Mouse (Mus musculus): ENCODE data around the gene Grap. TPM values are rescaled to one million over a fixed set of nuclear protein-coding genes. Genes with fewer than 3 reads are reported as not detected.

Gene Grap
- polyA plus RNA-seq, 1 experiment from 2014 or later, result 9.9 TPM

DNA sequence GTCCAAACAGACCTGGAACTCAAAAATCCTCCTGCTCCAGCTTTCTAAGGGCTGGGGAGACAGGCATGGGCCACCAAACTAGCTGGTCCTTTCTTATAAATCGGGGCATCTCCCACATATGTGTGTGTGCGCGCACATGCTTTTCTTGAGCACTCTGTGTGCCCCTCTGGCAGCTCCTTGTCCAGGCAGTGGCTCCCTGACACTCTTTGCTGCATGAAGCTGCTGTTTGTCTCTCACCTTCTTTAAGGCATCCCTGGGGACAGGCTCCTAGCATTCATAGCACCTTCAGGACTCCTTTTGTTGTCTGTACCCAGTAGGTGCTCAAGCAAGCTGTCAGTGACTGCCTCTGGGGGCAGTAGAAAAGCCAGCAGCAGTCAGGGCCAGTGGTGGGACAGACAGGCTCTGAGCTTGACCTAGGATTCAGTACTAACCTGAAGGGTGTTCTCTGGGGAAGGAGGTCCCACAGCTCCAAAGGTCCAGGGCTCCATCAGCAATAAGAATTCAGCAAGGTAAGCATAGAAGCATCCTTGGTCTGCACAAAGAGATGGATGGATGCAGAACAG lies 5.4 kb downstream of the Grap start:
- WGBS, result 75% methylated on average over 3 of the region's 3 CpGs
- Histone ChIP-seq H3K27ac (ENCODE audit: low read depth, low read length) (no peak overlapping the region), H3K4me2 (no peak overlapping the region), H3K4me1 (replicated peaks; ENCODE audit: control insufficient read depth, insufficient read depth, low read length) (no peaks in the 10 kb centered on the region; the same call in 1 of the 2 replicates), H3K9ac (ENCODE audit: low read depth, low read length) (no peak overlapping the region), H3K4me3 (ENCODE audit: low read depth, low read length) (no peak overlapping the region), H3K27me3 (replicated peaks; ENCODE audit: control insufficient read depth, insufficient read depth, low read length) (no peaks in the 10 kb centered on the region), H3K36me3 (ENCODE audit: control insufficient read depth, insufficient read depth, low read length) (no peaks in the 10 kb centered on the region), H3K9me3 (ENCODE audit: control insufficient read depth, low read length) (no peaks in the 10 kb centered on the region)
- DNase-seq (ENCODE audit: low spot score) (no peak), ATAC-seq (replicated peaks; ENCODE audit: low FRiP score) (no peak)

DNA sequence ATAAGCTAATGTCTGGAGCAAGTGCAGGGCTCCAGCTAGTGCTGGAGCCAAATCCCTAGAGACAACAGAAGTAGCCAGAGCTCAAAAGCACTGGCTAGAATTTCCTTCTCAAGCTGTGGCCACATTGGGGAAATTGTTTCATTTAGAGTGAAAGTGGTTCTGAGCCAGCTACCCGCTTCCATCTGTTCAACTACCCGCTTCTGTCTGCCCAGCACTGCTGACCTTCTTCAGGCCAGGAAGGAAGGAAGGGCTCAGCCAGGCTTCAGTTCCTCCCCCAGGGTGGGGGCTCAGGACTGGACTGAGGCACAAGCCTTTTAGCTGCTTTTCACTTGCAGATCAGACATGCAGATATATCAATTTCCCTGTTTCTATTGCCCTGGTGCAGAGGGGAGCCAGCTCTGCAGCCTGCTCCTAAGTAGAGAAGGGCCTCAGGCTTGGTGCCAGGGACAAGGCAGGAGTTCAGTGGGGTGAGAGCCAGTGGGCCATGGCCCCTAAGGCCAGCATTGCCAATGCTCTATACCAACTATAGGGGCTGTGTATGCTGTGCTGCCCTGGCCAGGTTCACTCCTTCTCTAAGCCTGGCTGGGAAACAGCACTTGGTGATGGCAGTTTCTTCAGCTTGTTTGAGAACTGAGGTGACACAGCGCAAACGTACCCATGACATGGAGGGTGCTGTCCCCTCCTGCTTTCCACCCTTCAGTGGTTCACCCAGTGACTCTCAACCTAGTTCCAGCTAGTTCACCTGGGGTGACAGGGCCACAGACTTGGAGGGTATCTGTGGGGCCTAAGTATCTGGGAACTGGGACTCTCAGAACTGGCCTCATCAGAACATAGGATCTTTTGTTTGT lies 6.2 kb downstream of the Grap start:
- no peak for DNase-seq (ENCODE audit: low spot score)
- no peak overlapping the region for H3K4me2 ChIP-seq
- no peak for ATAC-seq (replicated peaks; ENCODE audit: low FRiP score)

GRCm38 (mm10) chr11:61660001-61660400 lies 6.9 kb downstream of the Grap start:
- H3K9ac ChIP-seq (ENCODE audit: low read depth, low read length), result no peak overlapping the region
- no peak overlapping the region for H3K4me2 ChIP-seq
- H3K4me1 ChIP-seq (replicated peaks; ENCODE audit: control insufficient read depth, insufficient read depth, low read length), result no peaks in the 10 kb centered on the region; the same call in 1 of the 2 replicates
- DNase-seq (ENCODE audit: low spot score), result no peak
- no peaks in the 10 kb centered on the region for H3K36me3 ChIP-seq (ENCODE audit: control insufficient read depth, insufficient read depth, low read length)
- no peaks in the 10 kb centered on the region for H3K9me3 ChIP-seq (ENCODE audit: control insufficient read depth, low read length)
- H3K27ac ChIP-seq (ENCODE audit: low read depth, low read length), result no peak overlapping the region
- no peak overlapping the region for H3K4me3 ChIP-seq (ENCODE audit: low read depth, low read length)
- no peaks in the 10 kb centered on the region for H3K27me3 ChIP-seq (replicated peaks; ENCODE audit: control insufficient read depth, insufficient read depth, low read length)
- ATAC-seq (replicated peaks; ENCODE audit: low FRiP score), result no peak
- WGBS, result 85% methylated on average over 8 of the region's 8 CpGs

More for the DNA sequence above, 6.2 kb downstream of the Grap start:
- Histone ChIP-seq H3K4me3 (ENCODE audit: low read depth, low read length) (no peak overlapping the region), H3K36me3 (ENCODE audit: control insufficient read depth, insufficient read depth, low read length) (no peaks in the 10 kb centered on the region), H3K9me3 (ENCODE audit: control insufficient read depth, low read length) (no peaks in the 10 kb centered on the region), H3K27ac (ENCODE audit: low read depth, low read length) (no peak overlapping the region), H3K4me1 (replicated peaks; ENCODE audit: control insufficient read depth, insufficient read depth, low read length) (no peaks in the 10 kb centered on the region; the same call in 1 of the 2 replicates), H3K27me3 (replicated peaks; ENCODE audit: control insufficient read depth, insufficient read depth, low read length) (no peaks in the 10 kb centered on the region), H3K9ac (ENCODE audit: low read depth, low read length) (no peak overlapping the region)
- WGBS, result 54% methylated on average over 4 of the region's 4 CpGs

DNA sequence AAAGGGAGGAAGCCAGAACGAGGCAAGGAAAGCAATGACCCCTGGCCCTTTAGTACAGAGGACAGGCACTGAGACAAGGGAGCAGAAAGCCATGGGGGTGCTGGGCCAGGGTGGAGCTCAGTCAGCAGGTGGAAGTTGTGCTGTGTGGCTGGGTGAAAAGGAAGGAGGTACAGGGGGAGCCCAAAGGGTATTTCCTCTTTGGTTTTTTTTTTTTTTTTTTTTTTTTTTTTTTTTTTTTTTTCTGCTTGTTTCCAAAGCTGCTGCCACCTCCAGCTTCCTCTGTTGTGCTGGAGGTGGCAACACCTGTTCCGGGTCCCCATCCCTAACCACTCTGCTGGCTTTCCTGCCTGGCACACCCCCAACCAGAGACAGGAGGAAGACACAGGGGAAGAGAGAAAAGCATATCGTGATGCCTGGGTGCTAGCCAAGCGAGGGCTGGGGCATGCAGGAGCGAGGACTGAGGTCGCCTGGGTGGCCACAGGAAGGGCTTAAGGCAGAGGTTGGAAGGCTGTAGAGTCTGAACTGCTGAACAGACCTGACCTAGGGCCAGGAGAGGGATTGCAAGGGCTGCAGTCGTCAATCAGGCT lies 7.8 kb downstream of the Grap start:
- no peak overlapping the region for H3K4me3 ChIP-seq (ENCODE audit: low read depth, low read length)
- H3K27ac ChIP-seq (ENCODE audit: low read depth, low read length), result no peak overlapping the region
- H3K9ac ChIP-seq (ENCODE audit: low read depth, low read length), result no peak overlapping the region
- no peak overlapping the region for H3K4me2 ChIP-seq
- H3K36me3 ChIP-seq (ENCODE audit: control insufficient read depth, insufficient read depth, low read length), result no peaks in the 10 kb centered on the region
- H3K4me1 ChIP-seq (replicated peaks; ENCODE audit: control insufficient read depth, insufficient read depth, low read length), result no peaks in the 10 kb centered on the region; the same call in 1 of the 2 replicates
- H3K9me3 ChIP-seq (ENCODE audit: control insufficient read depth, low read length), result no peaks in the 10 kb centered on the region
- no peaks in the 10 kb centered on the region for H3K27me3 ChIP-seq (replicated peaks; ENCODE audit: control insufficient read depth, insufficient read depth, low read length)
- 64% methylated on average over 7 of the region's 7 CpGs for WGBS
- no peak for ATAC-seq (replicated peaks; ENCODE audit: low FRiP score)
- no peak for DNase-seq (ENCODE audit: low spot score)

- no peak for ATAC-seq (replicated peaks; ENCODE audit: low FRiP score)
- Histone ChIP-seq H3K27ac (ENCODE audit: low read depth, low read length) (no peak overlapping the region), H3K36me3 (ENCODE audit: control insufficient read depth, insufficient read depth, low read length) (no peaks in the 10 kb centered on the region), H3K27me3 (replicated peaks; ENCODE audit: control insufficient read depth, insufficient read depth, low read length) (no peaks in the 10 kb centered on the region), H3K4me2 (no peak overlapping the region), H3K9me3 (ENCODE audit: control insufficient read depth, low read length) (no peaks in the 10 kb centered on the region), H3K4me1 (replicated peaks; ENCODE audit: control insufficient read depth, insufficient read depth, low read length) (no peaks in the 10 kb centered on the region; the same call in 1 of the 2 replicates), H3K9ac (ENCODE audit: low read depth, low read length) (no peak overlapping the region), H3K4me3 (ENCODE audit: low read depth, low read length) (no peak overlapping the region)
- WGBS, result 88% methylated on average over 5 of the region's 5 CpGs
- no peak for DNase-seq (ENCODE audit: low spot score)
These were observed 9.1 kb downstream of the Grap start for GRCm38 (mm10) chr11:61662189-61662588.

GRCm38 (mm10) chr11:61665401-61665800 lies 12.3 kb downstream of the Grap start:
- Histone ChIP-seq H3K4me3 (ENCODE audit: low read depth, low read length) (no peak overlapping the region), H3K4me2 (no peak overlapping the region), H3K27me3 (replicated peaks; ENCODE audit: control insufficient read depth, insufficient read depth, low read length) (no peaks in the 10 kb centered on the region), H3K36me3 (ENCODE audit: control insufficient read depth, insufficient read depth, low read length) (no peaks in the 10 kb centered on the region), H3K27ac (ENCODE audit: low read depth, low read length) (no peak overlapping the region), H3K9me3 (ENCODE audit: control insufficient read depth, low read length) (no peaks in the 10 kb centered on the region), H3K9ac (ENCODE audit: low read depth, low read length) (no peak overlapping the region), H3K4me1 (replicated peaks; ENCODE audit: control insufficient read depth, insufficient read depth, low read length) (no peaks in the 10 kb centered on the region)
- DNase-seq (ENCODE audit: low spot score) (no peak), ATAC-seq (replicated peaks; ENCODE audit: low FRiP score) (no peak)
- WGBS, result 75% methylated on average over 4 of the region's 4 CpGs

GRCm38 (mm10) chr11:61665991-61666799 lies 13.1 kb downstream of the Grap start:
- ATAC-seq (replicated peaks; ENCODE audit: low FRiP score) (no peak), DNase-seq (ENCODE audit: low spot score) (no peak)
- WGBS, result 49% methylated on average over 7 of the region's 7 CpGs
- Histone ChIP-seq H3K4me2 (no peak overlapping the region), H3K4me1 (replicated peaks; ENCODE audit: control insufficient read depth, insufficient read depth, low read length) (no peaks in the 10 kb centered on the region), H3K36me3 (ENCODE audit: control insufficient read depth, insufficient read depth, low read length) (no peaks in the 10 kb centered on the region), H3K27ac (ENCODE audit: low read depth, low read length) (no peak overlapping the region), H3K27me3 (replicated peaks; ENCODE audit: control insufficient read depth, insufficient read depth, low read length) (no peaks in the 10 kb centered on the region), H3K9me3 (ENCODE audit: control insufficient read depth, low read length) (no peaks in the 10 kb centered on the region), H3K9ac (ENCODE audit: low read depth, low read length) (no peak overlapping the region), H3K4me3 (ENCODE audit: low read depth, low read length) (no peak overlapping the region)

DNA sequence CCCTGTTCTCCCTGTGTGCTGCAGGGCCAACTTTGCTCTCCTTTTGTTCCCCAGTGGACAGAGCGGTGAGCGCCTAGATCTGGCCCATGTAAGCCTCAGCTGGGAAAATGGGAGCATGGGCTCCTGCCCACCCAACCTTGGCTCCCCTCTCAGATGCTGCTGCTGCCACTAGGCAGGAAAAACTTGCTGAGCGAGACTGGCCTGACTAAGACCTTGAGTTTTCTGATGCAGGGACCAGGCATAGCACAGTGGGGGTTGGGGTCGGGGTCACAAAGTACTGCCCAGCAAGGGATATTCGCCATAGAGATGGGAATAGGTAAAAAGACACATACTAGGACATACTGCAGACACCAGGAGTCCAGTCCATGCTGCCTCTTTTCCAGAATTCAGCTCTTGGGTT lies 14.2 kb downstream of the Grap start:
- H3K4me2 ChIP-seq, result no peak overlapping the region
- no peak for DNase-seq (ENCODE audit: low spot score)
- H3K4me3 ChIP-seq (ENCODE audit: low read depth, low read length), result no peak overlapping the region
- no peaks in the 10 kb centered on the region for H3K9me3 ChIP-seq (ENCODE audit: control insufficient read depth, low read length)
- no peaks in the 10 kb centered on the region for H3K4me1 ChIP-seq (replicated peaks; ENCODE audit: control insufficient read depth, insufficient read depth, low read length)
- H3K27me3 ChIP-seq (replicated peaks; ENCODE audit: control insufficient read depth, insufficient read depth, low read length), result no peaks in the 10 kb centered on the region
- H3K36me3 ChIP-seq (ENCODE audit: control insufficient read depth, insufficient read depth, low read length), result no peaks in the 10 kb centered on the region
- no peak overlapping the region for H3K27ac ChIP-seq (ENCODE audit: low read depth, low read length)
- H3K9ac ChIP-seq (ENCODE audit: low read depth, low read length), result no peak overlapping the region
- no peak for ATAC-seq (replicated peaks; ENCODE audit: low FRiP score)
- 89% methylated on average over 5 of the region's 5 CpGs for WGBS

All from liver, embryonic 11.5 days (tissue).